Mouse (Mus musculus): ENCODE measurements around the gene Bmpr2. TPM values are rescaled to one million over a fixed set of nuclear protein-coding genes. Genes with fewer than 3 reads are reported as not detected.

The Bmpr2 gene
- polyA plus RNA-seq, 1 experiment from 2014 or later, result 7.0 TPM

- Histone ChIP-seq H3K4me3 (no peak overlapping the region), H3K27me3 (ENCODE audit: insufficient read depth, poor library complexity, severe bottlenecking) (no peaks in the 10 kb centered on the region), H3K9me3 (no peaks in the 10 kb centered on the region), H3K27ac (no peak overlapping the region), H3K36me3 (no peaks in the 10 kb centered on the region), H3K4me1 (peaks cover 12% of the 10 kb centered on the region)
- DNase-seq (ENCODE audit: low spot score), result no peak
- whole genome bisulfite sequencing, result 93% methylated on average over 2 of the region's 2 CpGs
Observed at GRCm38 (mm10) chr1:59924411-59924810, 161.2 kb downstream of the Bmpr2 start.

- 87% methylated on average over 3 of the region's 3 CpGs for WGBS
- H3K4me1 ChIP-seq, result peaks cover 12% of the 10 kb centered on the region
- 0 out of 2 replicates have a peak overlapping the region, but pooled peaks have one; percentile 22 for H3K27ac ChIP-seq
- H3K27me3 ChIP-seq (ENCODE audit: insufficient read depth, poor library complexity, severe bottlenecking), result no peaks in the 10 kb centered on the region
- H3K9me3 ChIP-seq, result no peaks in the 10 kb centered on the region
- DNase-seq (ENCODE audit: low spot score), result no peak
- no peak overlapping the region for H3K4me3 ChIP-seq
- H3K36me3 ChIP-seq, result no peaks in the 10 kb centered on the region
Observed at GRCm38 (mm10) chr1:59926021-59926672, 162.9 kb downstream of the Bmpr2 start.

- 85% methylated on average over 2 of the region's 2 CpGs for WGBS
- Histone ChIP-seq H3K27me3 (ENCODE audit: insufficient read depth, poor library complexity, severe bottlenecking) (no peaks in the 10 kb centered on the region), H3K9me3 (no peaks in the 10 kb centered on the region), H3K27ac (no peak overlapping the region), H3K4me1 (peaks cover 12% of the 10 kb centered on the region), H3K36me3 (no peaks in the 10 kb centered on the region), H3K4me3 (no peak overlapping the region)
- DNase-seq (ENCODE audit: low spot score), result no peak
Observed at GRCm38 (mm10) chr1:59927131-59927680, 164.0 kb downstream of the Bmpr2 start.

Other genes starting within 250 kb of the Bmpr2 start
- gene Gm973, start 247.1 kb upstream of the Bmpr2 start, polyA plus RNA-seq (2016; fragmentation: Nextera tagmentation; extraction: Ambion mirVana), result 0.16 TPM in 1 of 2 replicates, not detected in the other
- gene Sumo1, start 92.6 kb upstream of the Bmpr2 start, polyA plus RNA-seq (2016; fragmentation: Nextera tagmentation; extraction: Ambion mirVana), result 285 and 415 TPM in 2 replicates
- 207 and 266 TPM in 2 replicates for gene Nop58, start 78.4 kb upstream of the Bmpr2 start, polyA plus RNA-seq (2016; fragmentation: Nextera tagmentation; extraction: Ambion mirVana)
- 4.6 and 6.7 TPM in 2 replicates for gene Fam117b, start 149.6 kb downstream of the Bmpr2 start, polyA plus RNA-seq (2016; fragmentation: Nextera tagmentation; extraction: Ambion mirVana)

Data from heart, embryonic 10.5 days (tissue).